Mouse (Mus musculus) gastrocnemius, adult 18-20 months (tissue): ENCODE data around the gene Prdm12. TPM values are rescaled to one million over a fixed set of nuclear protein-coding genes. Genes with fewer than 3 reads are reported as not detected.

Experiments
- DNase-seq: peaks from one replicate; pipeline ENCODE4 v3.0.0; 2021; ENCODE audit warnings: low spot score
- long read RNA-seq, 2 experiments: library from polyadenylated mRNA; stranded (forward); transcript quantifications; one replicate each; pipeline ENCODE4 v2.0.0; 2021
- total RNA-seq, 2 experiments: library from RNA; stranded (reverse); gene quantifications; 2 replicates each; pipeline ENCODE4 v1.2.3; 2021

Prdm12 gene
- not detected for total RNA-seq
- long read RNA-seq, experiment 1: 0 reads
- long read RNA-seq, experiment 2: 0 reads

- DNase-seq: no peak
These were observed at the start of gene Prdm12 for GRCm38 (mm10) chr2:31639901-31640608. Prdm12 (plus strand) TSS chr2:31640037.

- no peak for DNase-seq
These were observed 47.9 kb upstream of the Prdm12 start for GRCm38 (mm10) chr2:31591799-31592484.

GRCm38 (mm10) chr2:31607555-31607954 is 32.3 kb upstream of the Prdm12 start:
- DNase-seq: no peak

- DNase-seq: no peak
These were observed 30.0 kb upstream of the Prdm12 start for GRCm38 (mm10) chr2:31609859-31610261.

- no peak for DNase-seq
These were observed 28.9 kb upstream of the Prdm12 start for GRCm38 (mm10) chr2:31610922-31611321.

GRCm38 (mm10) chr2:31611400-31611799 is 28.4 kb upstream of the Prdm12 start:
- DNase-seq: no peak

GRCm38 (mm10) chr2:31612627-31613026 is 27.2 kb upstream of the Prdm12 start:
- DNase-seq: no peak

- DNase-seq: no peak
These were observed 26.1 kb upstream of the Prdm12 start for GRCm38 (mm10) chr2:31613781-31614180.

- no peak for DNase-seq
These were observed 21.2 kb upstream of the Prdm12 start for GRCm38 (mm10) chr2:31618484-31619161.

GRCm38 (mm10) chr2:31619208-31619607 is 20.6 kb upstream of the Prdm12 start:
- no peak for DNase-seq

- no peak for DNase-seq
These were observed 6.3 kb upstream of the Prdm12 start for GRCm38 (mm10) chr2:31633531-31633930.

GRCm38 (mm10) chr2:31635281-31636137 is 4.3 kb upstream of the Prdm12 start:
- no peak for DNase-seq

GRCm38 (mm10) chr2:31636138-31636741 is 3.6 kb upstream of the Prdm12 start:
- no peak for DNase-seq

GRCm38 (mm10) chr2:31636742-31637141 is 3.1 kb upstream of the Prdm12 start:
- DNase-seq: no peak

GRCm38 (mm10) chr2:31637311-31637710 is 2.5 kb upstream of the Prdm12 start:
- no peak for DNase-seq

GRCm38 (mm10) chr2:31637807-31638206 is 2.0 kb upstream of the Prdm12 start:
- no peak for DNase-seq

GRCm38 (mm10) chr2:31638581-31639465 is 1.0 kb upstream of the Prdm12 start:
- DNase-seq: no peak

- no peak for DNase-seq
These were observed 424 bp upstream of the Prdm12 start for GRCm38 (mm10) chr2:31639466-31639760.

- DNase-seq: no peak
These were observed 1.0 kb downstream of the Prdm12 start for GRCm38 (mm10) chr2:31640609-31641507.
